Mouse (Mus musculus): ENCODE measurements around the gene Cyp2b19. TPM values are rescaled to one million over a fixed set of nuclear protein-coding genes. Genes with fewer than 3 reads are reported as not detected.

Cyp2b19 gene
- polyA plus RNA-seq (2016; fragmentation: Nextera tagmentation; extraction: Ambion mirVana), result 0.05 TPM in 1 of 2 replicates, not detected in the other

DNA sequence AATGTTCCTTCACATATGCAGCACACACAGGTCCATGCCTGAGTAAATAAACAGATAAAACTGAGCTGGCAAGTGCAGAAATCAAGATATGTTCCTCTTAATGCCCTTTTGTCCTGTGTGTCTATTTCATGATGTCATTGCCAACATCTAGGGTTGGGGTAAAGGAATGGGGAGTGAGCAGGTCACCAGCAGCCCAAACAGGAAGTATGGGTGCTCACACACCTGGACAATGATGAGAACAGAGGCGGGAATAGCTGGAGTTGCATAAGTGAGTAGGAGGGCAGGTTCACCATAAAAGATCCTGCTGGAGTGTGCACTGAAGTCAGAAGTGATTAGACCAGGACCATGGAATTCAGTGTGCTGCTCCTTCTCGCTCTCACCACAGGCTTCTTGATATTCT lies at the start of gene Cyp2b19:
TSS of gene Cyp2b19 (plus strand) at position 301 of the 400 bp plus-strand sequence.
- H3K4me2 ChIP-seq (replicated peaks), result no peak within 1 kb of the TSS
- H3K4me3 ChIP-seq, result no peak within 1 kb of the TSS
- no peak within 1 kb of the TSS for H3K27ac ChIP-seq
- no peak for ATAC-seq (ENCODE audit: insufficient number of reproducible peaks, insufficient read depth, low FRiP score, low TSS enrichment)
- H3K36me3 ChIP-seq, result no peaks in the 10 kb centered on the region
- no peak within 1 kb of the TSS for H3K9ac ChIP-seq
- 87% methylated on average over 2 of the region's 2 CpGs for WGBS
- peaks cover 7% of the 10 kb centered on the region; the same call in 1 of the 2 replicates for H3K9me3 ChIP-seq
- H3K27me3 ChIP-seq, result no peaks in the 10 kb centered on the region
- H3K4me1 ChIP-seq, result no peaks in the 10 kb centered on the region

- Histone ChIP-seq H3K27me3 (no peaks in the 10 kb centered on the region), H3K4me1 (no peaks in the 10 kb centered on the region), H3K36me3 (no peaks in the 10 kb centered on the region), H3K9me3 (no peaks in the 10 kb centered on the region), H3K4me2 (replicated peaks) (no peak overlapping the region), H3K9ac (no peak overlapping the region), H3K27ac (no peak overlapping the region), H3K4me3 (no peak overlapping the region)
- 92% methylated on average over 11 of the region's 11 CpGs for WGBS
- no peak for ATAC-seq (ENCODE audit: insufficient number of reproducible peaks, insufficient read depth, low FRiP score, low TSS enrichment)
Observed at GRCm38 (mm10) chr7:26711061-26711460, 45.9 kb upstream of the Cyp2b19 start.

DNA sequence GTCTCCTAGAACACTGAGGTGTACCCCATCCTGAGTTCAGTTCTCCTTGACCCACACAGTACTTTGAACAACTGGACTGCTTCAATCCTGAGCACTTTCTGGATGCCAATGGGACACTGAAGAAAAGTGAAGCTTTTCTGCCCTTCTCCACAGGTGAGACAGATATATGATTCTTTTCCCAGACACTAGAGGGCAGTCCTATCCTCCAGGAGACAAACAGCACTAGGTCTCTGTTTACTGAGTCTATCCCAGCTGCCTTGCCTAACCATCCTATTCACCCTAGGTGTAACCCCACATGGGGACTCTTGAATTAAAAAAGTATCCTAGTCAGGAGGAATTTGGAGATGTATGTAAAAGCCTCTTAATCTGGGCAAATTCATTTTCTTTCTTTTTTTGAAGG lies 18.0 kb upstream of the Cyp2b19 start:
- Histone ChIP-seq H3K4me2 (replicated peaks) (no peak overlapping the region), H3K36me3 (no peaks in the 10 kb centered on the region), H3K4me1 (no peaks in the 10 kb centered on the region), H3K9ac (no peak overlapping the region), H3K27me3 (no peaks in the 10 kb centered on the region), H3K9me3 (no peaks in the 10 kb centered on the region), H3K4me3 (no peak overlapping the region), H3K27ac (no peak overlapping the region)
- no peak for ATAC-seq (ENCODE audit: insufficient number of reproducible peaks, insufficient read depth, low FRiP score, low TSS enrichment)

- H3K4me3 ChIP-seq, result no peak overlapping the region
- ATAC-seq (ENCODE audit: insufficient number of reproducible peaks, insufficient read depth, low FRiP score, low TSS enrichment), result no peak
- no peak overlapping the region for H3K4me2 ChIP-seq (replicated peaks)
- H3K9ac ChIP-seq, result no peak overlapping the region
- H3K36me3 ChIP-seq, result no peaks in the 10 kb centered on the region
- no peaks in the 10 kb centered on the region for H3K4me1 ChIP-seq
- no peaks in the 10 kb centered on the region for H3K9me3 ChIP-seq
- WGBS, result 77% methylated on average over 4 of the region's 4 CpGs
- H3K27me3 ChIP-seq, result no peaks in the 10 kb centered on the region
- no peak overlapping the region for H3K27ac ChIP-seq
Observed at GRCm38 (mm10) chr7:26743948-26744347, 13.0 kb upstream of the Cyp2b19 start.

- Histone ChIP-seq H3K36me3 (no peaks in the 10 kb centered on the region), H3K4me2 (replicated peaks) (no peak overlapping the region), H3K4me3 (no peak overlapping the region), H3K9ac (no peak overlapping the region), H3K4me1 (no peaks in the 10 kb centered on the region), H3K27me3 (no peaks in the 10 kb centered on the region), H3K9me3 (no peaks in the 10 kb centered on the region), H3K27ac (no peak overlapping the region)
- 59% methylated on average over 1 of the region's 1 CpGs for WGBS
- no peak for ATAC-seq (ENCODE audit: insufficient number of reproducible peaks, insufficient read depth, low FRiP score, low TSS enrichment)
Observed at GRCm38 (mm10) chr7:26745486-26745885, 11.5 kb upstream of the Cyp2b19 start.

DNA sequence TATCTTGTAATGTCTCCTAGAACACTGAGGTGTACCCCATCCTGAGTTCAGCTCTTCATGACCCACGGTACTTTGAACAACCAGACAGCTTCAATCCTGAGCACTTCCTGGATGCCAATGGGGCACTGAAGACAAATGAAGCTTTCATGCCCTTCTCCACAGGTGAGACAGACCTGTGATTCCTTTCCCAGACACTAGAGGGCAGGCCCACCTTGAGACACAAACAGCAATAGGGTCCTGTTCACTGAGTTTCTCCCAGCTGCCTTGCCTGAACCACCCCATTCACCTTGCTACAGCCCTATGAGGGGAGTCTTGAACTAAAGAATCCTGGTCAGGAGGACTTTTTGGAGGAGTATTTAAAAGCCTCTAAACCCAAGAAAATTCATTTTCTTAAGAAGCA lies 10.1 kb downstream of the Cyp2b19 start:
- no peak for ATAC-seq (ENCODE audit: insufficient number of reproducible peaks, insufficient read depth, low FRiP score, low TSS enrichment)
- Histone ChIP-seq H3K4me1 (no peaks in the 10 kb centered on the region), H3K4me3 (no peak overlapping the region), H3K4me2 (replicated peaks) (no peak overlapping the region), H3K9ac (no peak overlapping the region), H3K36me3 (no peaks in the 10 kb centered on the region), H3K27ac (no peak overlapping the region), H3K9me3 (no peaks in the 10 kb centered on the region), H3K27me3 (no peaks in the 10 kb centered on the region)
- WGBS, result 48% methylated on average over 1 of the region's 1 CpGs

GRCm38 (mm10) chr7:26769881-26770470 lies 13.0 kb downstream of the Cyp2b19 start:
- no peak overlapping the region for H3K4me2 ChIP-seq (replicated peaks)
- no peak overlapping the region for H3K9ac ChIP-seq
- no peak overlapping the region for H3K27ac ChIP-seq
- no peak overlapping the region for H3K4me3 ChIP-seq
- no peaks in the 10 kb centered on the region for H3K36me3 ChIP-seq
- no peak for ATAC-seq (ENCODE audit: insufficient number of reproducible peaks, insufficient read depth, low FRiP score, low TSS enrichment)
- H3K9me3 ChIP-seq, result no peaks in the 10 kb centered on the region; the same call in 1 of the 2 replicates
- 82% methylated on average over 9 of the region's 9 CpGs for WGBS
- H3K4me1 ChIP-seq, result no peaks in the 10 kb centered on the region
- no peaks in the 10 kb centered on the region for H3K27me3 ChIP-seq

DNA sequence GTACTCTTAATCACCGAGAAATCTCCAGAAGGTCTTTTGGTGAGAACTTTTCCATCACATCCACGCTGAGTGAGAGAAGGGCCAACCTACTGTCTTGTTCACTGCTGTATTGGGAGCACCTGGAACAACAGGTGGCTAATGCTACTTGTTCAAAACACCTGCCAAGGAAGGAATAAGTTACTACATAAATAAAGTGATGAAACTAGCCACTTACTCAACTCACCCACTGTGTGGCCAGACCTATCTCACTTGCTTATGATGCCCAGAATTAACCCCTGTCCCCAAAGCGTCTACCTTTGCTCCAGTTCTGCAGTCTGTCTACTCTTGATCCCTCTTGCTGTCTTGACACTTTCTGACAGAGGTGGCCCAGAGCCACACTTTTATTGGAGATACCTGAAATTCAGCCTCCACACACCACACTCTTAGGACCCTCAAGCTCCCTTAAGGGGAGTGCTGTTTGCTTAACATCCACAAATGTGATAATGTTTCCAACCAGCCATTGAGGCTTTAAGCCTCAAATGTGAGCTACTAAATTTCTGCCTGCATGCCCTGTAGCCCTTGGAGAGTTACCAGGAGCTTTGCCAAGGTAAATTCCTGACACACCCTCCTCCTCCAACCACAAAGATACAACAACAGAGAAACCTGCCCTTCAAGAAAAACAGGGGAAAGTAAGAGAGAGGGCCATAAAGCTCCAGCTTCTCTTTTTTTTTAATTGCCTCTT lies 16.1 kb downstream of the Cyp2b19 start:
- no peak for ATAC-seq (ENCODE audit: insufficient number of reproducible peaks, insufficient read depth, low FRiP score, low TSS enrichment)
- no peaks in the 10 kb centered on the region for H3K36me3 ChIP-seq
- H3K4me1 ChIP-seq, result no peaks in the 10 kb centered on the region
- no peaks in the 10 kb centered on the region; the same call in 1 of the 2 replicates for H3K9me3 ChIP-seq
- no peaks in the 10 kb centered on the region for H3K27me3 ChIP-seq
- H3K4me2 ChIP-seq (replicated peaks), result no peak overlapping the region
- no peak overlapping the region for H3K4me3 ChIP-seq
- no peak overlapping the region for H3K9ac ChIP-seq
- 77% methylated on average over 3 of the region's 3 CpGs for WGBS
- H3K27ac ChIP-seq, result no peak overlapping the region

DNA sequence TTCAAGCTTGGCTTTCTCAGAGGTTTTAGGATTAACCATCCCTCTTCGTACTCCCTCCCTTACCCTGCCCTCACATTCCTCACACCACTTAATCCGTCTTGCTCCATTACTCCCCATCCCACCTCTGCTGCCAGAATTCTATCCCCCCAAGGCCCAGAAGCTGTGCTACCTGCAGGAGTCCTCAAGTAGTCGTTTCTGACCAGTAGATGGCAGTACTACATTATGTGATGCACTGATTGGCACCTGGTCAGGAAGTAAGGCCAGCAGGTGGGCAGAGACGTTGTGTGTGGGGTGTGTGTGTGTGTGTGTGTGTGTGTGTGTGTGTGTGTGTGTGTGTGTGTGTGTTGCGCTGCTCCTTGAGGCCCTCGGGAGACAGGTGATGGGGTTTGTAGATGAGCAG lies 18.9 kb downstream of the Cyp2b19 start:
- Histone ChIP-seq H3K4me1 (no peaks in the 10 kb centered on the region), H3K27me3 (no peaks in the 10 kb centered on the region), H3K4me3 (no peak overlapping the region), H3K9me3 (no peaks in the 10 kb centered on the region; the same call in 1 of the 2 replicates), H3K36me3 (no peaks in the 10 kb centered on the region), H3K27ac (no peak overlapping the region), H3K9ac (no peak overlapping the region), H3K4me2 (replicated peaks) (no peak overlapping the region)
- ATAC-seq (ENCODE audit: insufficient number of reproducible peaks, insufficient read depth, low FRiP score, low TSS enrichment), result no peak
- WGBS, result 15% methylated on average over 5 of the region's 6 CpGs

- H3K4me1 ChIP-seq, result no peaks in the 10 kb centered on the region
- 64% methylated on average over 2 of the region's 2 CpGs for WGBS
- H3K4me3 ChIP-seq, result no peak overlapping the region
- ATAC-seq (ENCODE audit: insufficient number of reproducible peaks, insufficient read depth, low FRiP score, low TSS enrichment), result no peak
- H3K9ac ChIP-seq, result no peak overlapping the region
- no peaks in the 10 kb centered on the region for H3K27me3 ChIP-seq
- H3K9me3 ChIP-seq, result no peaks in the 10 kb centered on the region; the same call in 1 of the 2 replicates
- no peak overlapping the region for H3K4me2 ChIP-seq (replicated peaks)
- no peaks in the 10 kb centered on the region for H3K36me3 ChIP-seq
- no peak overlapping the region for H3K27ac ChIP-seq
Observed at GRCm38 (mm10) chr7:26777806-26778205, 20.9 kb downstream of the Cyp2b19 start.

DNA sequence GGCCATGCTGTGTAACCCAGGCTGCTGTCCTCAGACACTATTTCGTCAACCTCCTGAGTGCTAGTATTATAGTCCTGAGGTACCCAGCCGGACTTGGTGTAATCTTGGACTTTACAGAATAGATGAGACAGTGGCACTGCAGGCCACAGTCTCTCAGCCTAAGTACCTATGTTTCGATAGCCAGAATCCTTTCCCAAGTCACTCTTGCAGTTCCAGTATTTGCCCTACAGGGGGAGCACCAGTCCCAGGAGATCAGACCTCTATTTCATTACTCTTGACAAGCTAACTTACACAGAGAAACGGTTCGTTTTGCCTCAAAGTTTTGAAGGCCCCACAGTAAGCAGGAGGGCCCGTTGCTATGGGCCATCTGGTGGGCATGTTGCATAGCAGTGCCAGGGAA lies 21.5 kb downstream of the Cyp2b19 start:
- ATAC-seq (ENCODE audit: insufficient number of reproducible peaks, insufficient read depth, low FRiP score, low TSS enrichment), result no peak
- Histone ChIP-seq H3K27ac (no peak overlapping the region), H3K27me3 (no peaks in the 10 kb centered on the region), H3K4me2 (replicated peaks) (no peak overlapping the region), H3K4me3 (no peak overlapping the region), H3K9ac (no peak overlapping the region), H3K36me3 (no peaks in the 10 kb centered on the region), H3K9me3 (no peaks in the 10 kb centered on the region; the same call in 1 of the 2 replicates), H3K4me1 (no peaks in the 10 kb centered on the region)
- 36% methylated on average over 6 of the region's 6 CpGs for WGBS

DNA sequence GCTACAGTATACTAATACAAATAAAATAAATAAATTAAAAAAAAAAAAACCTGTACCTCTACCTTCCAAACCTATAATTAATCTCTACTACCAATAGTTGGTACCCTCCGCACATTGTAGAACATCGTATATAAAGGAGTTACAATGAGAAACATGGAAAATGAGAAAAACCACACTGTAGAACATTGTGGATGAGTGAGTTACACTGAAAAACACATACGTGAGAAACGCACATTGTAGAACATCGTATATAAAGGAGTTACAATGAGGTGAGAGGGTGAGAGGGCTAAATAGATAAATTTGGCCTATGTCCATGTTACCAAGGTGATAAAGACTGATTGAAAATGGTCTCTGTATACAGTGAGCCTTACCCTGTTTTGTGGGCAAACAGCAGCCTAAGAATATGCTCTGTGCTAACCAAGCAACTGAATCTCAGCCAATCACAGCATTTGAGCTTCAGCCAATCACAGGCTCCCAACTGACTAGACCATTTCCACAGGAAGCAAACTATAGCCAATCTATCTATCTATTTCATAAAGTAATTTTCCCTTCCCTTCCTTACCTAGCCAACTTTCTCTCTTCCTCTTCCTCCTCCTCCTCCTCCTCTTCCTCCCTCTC lies 23.0 kb downstream of the Cyp2b19 start:
- H3K36me3 ChIP-seq, result no peaks in the 10 kb centered on the region
- H3K27me3 ChIP-seq, result no peaks in the 10 kb centered on the region
- ATAC-seq (ENCODE audit: insufficient number of reproducible peaks, insufficient read depth, low FRiP score, low TSS enrichment), result peak; percentile 68; the same call in 1 of the 2 replicates
- no peaks in the 10 kb centered on the region; the same call in 1 of the 2 replicates for H3K9me3 ChIP-seq
- H3K4me2 ChIP-seq (replicated peaks), result no peak overlapping the region
- no peak overlapping the region for H3K9ac ChIP-seq
- H3K4me1 ChIP-seq, result no peaks in the 10 kb centered on the region
- H3K27ac ChIP-seq, result no peak overlapping the region
- WGBS, result 76% methylated on average over 5 of the region's 5 CpGs
- H3K4me3 ChIP-seq, result no peak overlapping the region

Data from embryonic facial prominence, embryonic 12.5 days (tissue).